ENCODE assay signal across 8 mouse cellular contexts in genomic region chr7:130572821-130573220, GRCm38 (mm10). TPM values are rescaled to one million over a fixed set of nuclear protein-coding genes. Genes with fewer than 3 reads are reported as not detected.
DNase-seq lines count a peak whose midpoint lies in the region; ATAC-seq and TF ChIP-seq lines count a peak whose summit lies in the region.

TSS of gene Nsmce4a (minus strand) at chr7:130573118.

- WGBS in spleen, adult 2 months: 75% methylated on average over 11 of the region's 11 CpGs
- 86% methylated on average over 8 of the region's 11 CpGs for WGBS in heart, embryonic 16.5 days
- WGBS in neural tube, embryonic 12.5 days: 70% methylated on average over 11 of the region's 11 CpGs

- no peaks in the 10 kb centered on the region for H3K27me3 ChIP-seq in spleen, adult 2 months (ENCODE audit: control insufficient read depth, insufficient read depth, low read length)
- H3K27me3 ChIP-seq in heart, embryonic 16.5 days (ENCODE audit: control insufficient read depth, insufficient read depth, low read length): no peaks in the 10 kb centered on the region
- no peaks in the 10 kb centered on the region for H3K27me3 ChIP-seq in neural tube, embryonic 12.5 days (replicated peaks)

- peaks cover 2% of the 10 kb centered on the region; the same call in 1 of the 2 replicates for H3K4me1 ChIP-seq in spleen, adult 2 months (ENCODE audit: control insufficient read depth, insufficient read depth, insufficient read length)
- peaks cover 24% of the 10 kb centered on the region for H3K4me1 ChIP-seq in heart, embryonic 16.5 days (ENCODE audit: control insufficient read depth, insufficient read depth, low read length)
- peaks cover 5% of the 10 kb centered on the region for H3K4me1 ChIP-seq in neural tube, embryonic 12.5 days

- intact Hi-C loops in left cerebral cortex, postnatal 36 days (cut with DNase I): no loop called here

- H3K4me3 ChIP-seq in spleen, adult 2 months (ENCODE audit: extremely low read depth, insufficient read depth, insufficient read length): no peak within 1 kb of the TSS
- H3K4me3 ChIP-seq in heart, embryonic 16.5 days (ENCODE audit: low read length): no peak within 1 kb of the TSS
- no peak within 1 kb of the TSS for H3K4me3 ChIP-seq in neural tube, embryonic 12.5 days

- no peaks in the 10 kb centered on the region for H3K36me3 ChIP-seq in spleen, adult 2 months (ENCODE audit: control insufficient read depth, insufficient read depth, low read length)
- no peaks in the 10 kb centered on the region for H3K36me3 ChIP-seq in heart, embryonic 16.5 days (ENCODE audit: control insufficient read depth, insufficient read depth)
- H3K36me3 ChIP-seq in neural tube, embryonic 12.5 days: no peaks in the 10 kb centered on the region

- no peak for DNase-seq in spleen, adult 2 months (ENCODE audit: low read depth in 1 of 2, low spot score in 2 of 2)
- no peak for DNase-seq in spleen, adult 18-20 months
- no peak for DNase-seq in left cerebral cortex, postnatal 36 days (ENCODE audit: low spot score in 2 of 2)
- no peak for DNase-seq in thymus, postnatal 25 days
- no peak for DNase-seq in kidney, postnatal 14 days

- no peaks in the 10 kb centered on the region for H3K9me3 ChIP-seq in heart, embryonic 16.5 days (replicated peaks; ENCODE audit: control insufficient read depth, low read length)
- H3K9me3 ChIP-seq in neural tube, embryonic 12.5 days: no peaks in the 10 kb centered on the region

- ATAC-seq in erythroblast, adult 5-6 weeks (replicated peaks; ENCODE audit: low FRiP score, poor library complexity, severe bottlenecking): no peak
- no peak for ATAC-seq in heart, embryonic 16.5 days (replicated peaks; ENCODE audit: extremely low read depth, insufficient read depth, low FRiP score)
- no peak for ATAC-seq in neural tube, embryonic 12.5 days (ENCODE audit: low FRiP score, low read depth)

- no peak for TF ChIP-seq CTCF in spleen, adult 2 months (IDR thresholded peaks at IDR 0.05; ENCODE audit: extremely low read depth, insufficient read depth, insufficient read length, insufficient replicate concordance)

- H3K27ac ChIP-seq in spleen, adult 2 months (ENCODE audit: insufficient read depth, low read length): no peak within 1 kb of the TSS
- H3K27ac ChIP-seq in heart, embryonic 16.5 days (ENCODE audit: low read length): no peak within 1 kb of the TSS
- H3K27ac ChIP-seq in neural tube, embryonic 12.5 days: no peak within 1 kb of the TSS

- TF ChIP-seq POLR2A in spleen, adult 2 months (IDR thresholded peaks at IDR 0.05; ENCODE audit: low read depth, low read length): no peak

- no peak within 1 kb of the TSS for H3K9ac ChIP-seq in heart, embryonic 16.5 days (ENCODE audit: low read length)
- no peak within 1 kb of the TSS for H3K9ac ChIP-seq in neural tube, embryonic 12.5 days

- H3K4me2 ChIP-seq in heart, embryonic 16.5 days (ENCODE audit: low read depth, low read length): no peak within 1 kb of the TSS
- no peak within 1 kb of the TSS for H3K4me2 ChIP-seq in neural tube, embryonic 12.5 days (replicated peaks)

RNA-seq across cellular contexts. Expression of gene Nsmce4a, which starts in this region (rescaled TPM):
- 43.9 and 76.0 TPM in 2 replicates for polyA plus RNA-seq in spleen, adult 2 months (2012; rRNA removed)
- 65.8 and 101 TPM in 2 replicates for total RNA-seq in erythroblast, adult 5-6 weeks (2015; ENCODE audit: low replicate concordance)
- 52.1 and 75.8 TPM in 2 replicates for total RNA-seq in erythroblast, adult 5-6 weeks (2017; ENCODE audit: low replicate concordance)
- polyA plus RNA-seq in heart, embryonic 16.5 days (2015; fragmentation: Nextera tagmentation; extraction: Ambion mirVana): 123 and 132 TPM in 2 replicates
- 10 to 100 TPM; 36.0 to 38.0 TPM for total RNA-seq in left cerebral cortex, postnatal 36 days (2021)
- 138 and 143 TPM in 2 replicates for polyA plus RNA-seq in neural tube, embryonic 12.5 days (2016; fragmentation: Nextera tagmentation; extraction: Ambion mirVana)
